11 mouse cellular contexts compared by ENCODE assay signal in genomic region chr19:45312713-45313365, GRCm38 (mm10). TPM values are rescaled to one million over a fixed set of nuclear protein-coding genes. Genes with fewer than 3 reads are reported as not detected.
A peak's percentile ranks its signal among the peaks of the same experiment; 100 is the strongest.
DNase-seq lines count a peak whose midpoint lies in the region; ATAC-seq lines count a peak whose summit lies in the region.
"Had no signal": no experiment of that assay in that cellular context is flagged by ENCODE, and none has a peak within 500 bp of the region (broad histone marks: within the 10 kb centered on the region; RNA-seq: fewer than 3 reads in every experiment).

No protein-coding gene starts in this region.

- peak overlapping the region; percentile 74 for H3K27ac ChIP-seq in forebrain, embryonic 14.5 days (ENCODE audit: low read depth, low read length)
- H3K27ac ChIP-seq in limb, embryonic 13.5 days = no peak overlapping the region
- H3K27ac ChIP-seq: macrophage had no signal

- peaks cover 23% of the 10 kb centered on the region for H3K4me1 ChIP-seq in forebrain, embryonic 14.5 days (ENCODE audit: control insufficient read depth, insufficient read depth, low read length)
- H3K4me1 ChIP-seq in limb, embryonic 13.5 days = peaks cover 26% of the 10 kb centered on the region

- H3K36me3 ChIP-seq in forebrain, embryonic 14.5 days (ENCODE audit: control insufficient read depth, insufficient read depth, low read length) = no peaks in the 10 kb centered on the region
- no peaks in the 10 kb centered on the region for H3K36me3 ChIP-seq in limb, embryonic 13.5 days

- ATAC-seq in forebrain, embryonic 14.5 days = no peak
- peak; percentile 70 for ATAC-seq in limb, embryonic 13.5 days (ENCODE audit: low FRiP score, low read depth)

- H3K9ac ChIP-seq in forebrain, embryonic 14.5 days (ENCODE audit: low read length) = no peak overlapping the region
- no peak overlapping the region for H3K9ac ChIP-seq in limb, embryonic 13.5 days

- H3K4me3 ChIP-seq in forebrain, embryonic 14.5 days (ENCODE audit: low read depth, low read length) = no peak overlapping the region
- no peak overlapping the region for H3K4me3 ChIP-seq in limb, embryonic 13.5 days

- H3K27me3 ChIP-seq in forebrain, embryonic 14.5 days (replicated peaks; ENCODE audit: control insufficient read depth, insufficient read depth, low read length) = no peaks in the 10 kb centered on the region
- peaks cover 35% of the 10 kb centered on the region for H3K27me3 ChIP-seq in limb, embryonic 13.5 days

- no peaks in the 10 kb centered on the region for H3K9me3 ChIP-seq in forebrain, embryonic 14.5 days (replicated peaks; ENCODE audit: control insufficient read depth, low read length)
- H3K9me3 ChIP-seq in limb, embryonic 13.5 days = no peaks in the 10 kb centered on the region

- 9% methylated on average over 6 of the region's 6 CpGs for WGBS in forebrain, embryonic 14.5 days
- 19% methylated on average over 6 of the region's 6 CpGs for WGBS in limb, embryonic 13.5 days

- no peak overlapping the region for H3K4me2 ChIP-seq in forebrain, embryonic 14.5 days (ENCODE audit: low read length)
- H3K4me2 ChIP-seq in limb, embryonic 13.5 days (replicated peaks) = no peak overlapping the region

- DNase-seq in kidney, postnatal 10 days = peak; percentile 38
- DNase-seq in kidney, adult 8-10 months = no peak
- DNase-seq in forebrain, embryonic 14.5 days (ENCODE audit: low spot score) = no peak
- DNase-seq in retina, postnatal 7 days (ENCODE audit: low read depth, low spot score) = peak; percentile 62
- no peak for DNase-seq in yolk sac, embryonic 10.5 days (ENCODE audit: low spot score)
- no peak for DNase-seq in layer of hippocampus, adult 18-20 months (ENCODE audit: low spot score in 2 of 2)
- DNase-seq in left cerebral cortex, adult 11 months (ENCODE audit: low spot score) = no peak
- DNase-seq: cerebellum, adult 11-12 months; left cerebral cortex, postnatal 4 days had no signal

RNA-seq across cellular contexts. Expression of gene Btrc, which starts 50.7 kb away (rescaled TPM):
- 48.1 and 58.3 TPM in 2 replicates for polyA plus RNA-seq in forebrain, embryonic 14.5 days (2014; fragmentation: Nextera tagmentation; extraction: Ambion mirVana)
- 55.0 and 55.3 TPM in 2 replicates for polyA plus RNA-seq in limb, embryonic 13.5 days (2015; fragmentation: Nextera tagmentation; extraction: Ambion mirVana)
- total RNA-seq in layer of hippocampus, adult 18-20 months (2021) = 100 to 1,000 TPM in 1 of 2 experiments, 10 to 100 TPM in 1; 99.8 to 104 TPM

Comparison
In these comparisons a context has a peak if more than half of its experiments do, and no peak if none do; other contexts are left out.
1. DNase-seq: peak in kidney, postnatal 10 days (single experiment) and retina, postnatal 7 days (single experiment); none in kidney, adult 8-10 months (0 of 2), forebrain, embryonic 14.5 days (single experiment), yolk sac, embryonic 10.5 days (single experiment), layer of hippocampus, adult 18-20 months (0 of 2) and left cerebral cortex, adult 11 months (single experiment).